Mouse (Mus musculus): Measurements from ENCODE around the gene Tufm. TPM values are rescaled to one million over a fixed set of nuclear protein-coding genes. Genes with fewer than 3 reads are reported as not detected.

The Tufm gene
- polyA plus RNA-seq, 1 experiment from 2014 or later, result 158 TPM

DNA sequence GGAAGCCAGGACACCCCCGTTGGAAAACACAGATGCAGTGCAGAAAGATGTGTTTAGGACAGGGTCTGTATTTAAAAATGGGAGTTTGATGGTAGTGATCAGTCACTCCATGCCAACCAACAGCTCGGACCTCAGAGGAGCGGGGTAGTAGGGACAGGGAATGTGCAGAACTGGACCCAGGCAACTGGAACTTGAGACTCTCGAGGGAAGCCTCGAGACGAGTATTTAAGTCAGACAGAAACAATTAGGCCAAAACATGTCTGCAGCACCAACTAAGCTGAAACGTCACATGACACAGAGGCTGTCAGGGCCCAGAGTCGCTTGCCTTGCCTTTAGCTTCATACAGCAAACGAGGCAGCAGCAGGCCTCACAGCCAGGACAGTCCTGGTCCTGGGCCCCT lies 21.0 kb upstream of the Tufm start:
- no peak overlapping the region for H3K4me3 ChIP-seq (ENCODE audit: low read depth, low read length)
- no peaks in the 10 kb centered on the region for H3K9me3 ChIP-seq (replicated peaks; ENCODE audit: control insufficient read depth, low read length)
- 55% methylated on average over 9 of the region's 9 CpGs for WGBS
- no peak overlapping the region for H3K4me2 ChIP-seq (ENCODE audit: low read depth, low read length)
- no peak overlapping the region for H3K27ac ChIP-seq (replicated peaks; ENCODE audit: low read depth, low read length)
- no peaks in the 10 kb centered on the region for H3K27me3 ChIP-seq (ENCODE audit: control insufficient read depth, insufficient read depth, low read length)
- H3K4me1 ChIP-seq (ENCODE audit: control insufficient read depth, insufficient read depth, low read length), result no peaks in the 10 kb centered on the region; the same call in 1 of the 2 replicates
- DNase-seq (ENCODE audit: low spot score) (no peak), ATAC-seq (replicated peaks; ENCODE audit: insufficient number of reproducible peaks, low FRiP score, low TSS enrichment, low read depth) (no peak)
- peaks cover 3% of the 10 kb centered on the region; the same call in 1 of the 2 replicates for H3K36me3 ChIP-seq (replicated peaks; ENCODE audit: control insufficient read depth, insufficient read depth, low read depth, low read length)
- 0 out of 2 replicates have a peak overlapping the region, but pooled peaks have one; percentile 9 for H3K9ac ChIP-seq (replicated peaks; ENCODE audit: low read length)

DNA sequence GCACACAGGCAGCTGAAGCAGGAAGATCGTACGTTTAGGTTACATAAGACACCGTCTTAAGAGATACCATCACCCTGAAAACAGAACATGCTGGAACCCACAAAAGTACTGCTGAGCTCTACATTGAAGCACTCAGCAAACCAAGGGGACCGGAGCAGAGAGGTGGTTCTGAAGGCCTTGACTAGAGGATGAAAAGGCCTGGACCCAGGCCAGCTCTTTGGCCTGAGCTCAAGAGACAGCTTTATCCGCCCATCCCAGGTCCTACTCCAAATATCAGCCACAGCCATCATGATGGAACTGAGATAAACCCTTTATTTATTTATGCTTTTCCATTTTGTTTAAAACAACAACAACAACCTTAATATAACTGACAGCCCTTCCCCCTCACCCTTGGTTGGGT lies 20.5 kb upstream of the Tufm start:
- 93% methylated on average over 5 of the region's 5 CpGs for WGBS
- no peak overlapping the region for H3K27ac ChIP-seq (replicated peaks; ENCODE audit: low read depth, low read length)

DNA sequence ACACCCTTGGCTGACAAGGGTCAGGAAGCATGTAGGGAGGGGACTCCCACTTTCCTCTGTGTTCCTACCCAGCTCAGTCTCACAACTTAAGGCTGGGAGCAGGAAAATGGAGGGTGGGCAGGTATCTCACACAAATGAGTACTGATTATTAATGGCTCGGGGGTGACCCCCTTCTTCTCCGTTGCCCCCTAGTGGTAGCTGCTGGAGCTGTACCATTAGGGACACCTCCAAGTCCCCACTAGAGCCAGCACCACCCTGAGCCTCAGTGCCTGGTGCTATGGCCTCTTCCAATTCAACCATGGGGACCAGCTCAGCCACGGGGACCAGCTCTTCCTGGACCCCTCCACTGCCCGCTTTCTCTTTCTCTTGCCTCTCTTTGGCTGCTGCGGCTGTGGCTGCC lies 19.9 kb upstream of the Tufm start:
- H3K4me1 ChIP-seq (ENCODE audit: control insufficient read depth, insufficient read depth, low read length), result no peaks in the 10 kb centered on the region; the same call in 1 of the 2 replicates
- H3K9ac ChIP-seq (replicated peaks; ENCODE audit: low read length), result no peak overlapping the region
- H3K9me3 ChIP-seq (replicated peaks; ENCODE audit: control insufficient read depth, low read length), result no peaks in the 10 kb centered on the region
- no peaks in the 10 kb centered on the region for H3K27me3 ChIP-seq (ENCODE audit: control insufficient read depth, insufficient read depth, low read length)
- WGBS, result 65% methylated on average over 5 of the region's 5 CpGs
- H3K4me2 ChIP-seq (ENCODE audit: low read depth, low read length), result no peak overlapping the region
- ATAC-seq (replicated peaks; ENCODE audit: insufficient number of reproducible peaks, low FRiP score, low TSS enrichment, low read depth), result no peak
- H3K36me3 ChIP-seq (replicated peaks; ENCODE audit: control insufficient read depth, insufficient read depth, low read depth, low read length), result peaks cover 3% of the 10 kb centered on the region; the same call in 1 of the 2 replicates
- H3K27ac ChIP-seq (replicated peaks; ENCODE audit: low read depth, low read length), result no peak overlapping the region
- DNase-seq (ENCODE audit: low spot score), result peak; percentile 44
- no peak overlapping the region for H3K4me3 ChIP-seq (ENCODE audit: low read depth, low read length)

More for the DNA sequence above, 20.5 kb upstream of the Tufm start:
- Histone ChIP-seq H3K9ac (replicated peaks; ENCODE audit: low read length) (no peak overlapping the region), H3K27me3 (ENCODE audit: control insufficient read depth, insufficient read depth, low read length) (no peaks in the 10 kb centered on the region), H3K4me2 (ENCODE audit: low read depth, low read length) (no peak overlapping the region), H3K36me3 (replicated peaks; ENCODE audit: control insufficient read depth, insufficient read depth, low read depth, low read length) (peaks cover 3% of the 10 kb centered on the region; the same call in 1 of the 2 replicates), H3K4me3 (ENCODE audit: low read depth, low read length) (no peak overlapping the region), H3K4me1 (ENCODE audit: control insufficient read depth, insufficient read depth, low read length) (no peaks in the 10 kb centered on the region; the same call in 1 of the 2 replicates), H3K9me3 (replicated peaks; ENCODE audit: control insufficient read depth, low read length) (no peaks in the 10 kb centered on the region)
- ATAC-seq (replicated peaks; ENCODE audit: insufficient number of reproducible peaks, low FRiP score, low TSS enrichment, low read depth) (no peak), DNase-seq (ENCODE audit: low spot score) (no peak)

DNA sequence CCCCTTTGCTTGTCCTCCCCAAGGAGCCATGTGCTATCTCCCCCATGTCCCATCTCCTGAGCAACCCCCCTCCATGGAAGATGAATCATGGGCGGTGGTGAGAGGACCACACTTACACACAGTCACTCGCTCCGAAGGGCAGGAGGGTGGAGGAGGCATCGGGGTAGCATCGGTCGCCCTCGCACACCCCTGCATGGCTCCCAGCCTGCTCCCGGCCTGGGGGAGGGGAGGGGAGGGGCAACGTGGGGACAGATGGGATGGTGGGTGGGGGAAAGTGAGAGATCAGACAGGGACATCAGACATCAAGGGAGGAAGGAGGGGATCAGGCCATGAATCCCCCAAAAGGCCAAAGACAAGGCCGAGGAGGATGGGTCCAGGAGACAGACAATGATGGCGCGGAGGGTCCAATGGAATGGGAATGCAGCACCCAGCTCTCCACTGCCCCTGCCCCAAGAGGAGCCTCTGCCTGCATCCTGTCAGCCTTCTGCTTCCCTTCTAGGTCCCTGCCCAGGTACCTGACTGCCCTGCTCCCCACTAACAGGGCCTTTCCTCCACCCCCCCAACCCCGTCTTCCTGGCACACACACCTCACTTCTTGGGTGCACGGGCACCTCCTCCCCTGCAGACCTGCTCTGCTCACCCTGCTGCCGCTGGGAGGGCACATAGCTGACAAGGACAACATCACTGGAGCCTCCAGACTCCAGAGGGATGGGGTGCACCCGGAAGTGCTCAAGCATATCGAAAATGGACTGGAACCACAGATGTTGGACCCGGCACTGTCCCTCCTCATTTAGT lies 19.1 kb upstream of the Tufm start:
- no peak for ATAC-seq (replicated peaks; ENCODE audit: insufficient number of reproducible peaks, low FRiP score, low TSS enrichment, low read depth)
- Histone ChIP-seq H3K9ac (replicated peaks; ENCODE audit: low read length) (no peak overlapping the region), H3K4me3 (ENCODE audit: low read depth, low read length) (no peak overlapping the region), H3K9me3 (replicated peaks; ENCODE audit: control insufficient read depth, low read length) (no peaks in the 10 kb centered on the region), H3K27me3 (ENCODE audit: control insufficient read depth, insufficient read depth, low read length) (no peaks in the 10 kb centered on the region), H3K27ac (replicated peaks; ENCODE audit: low read depth, low read length) (no peak overlapping the region), H3K4me2 (ENCODE audit: low read depth, low read length) (no peak overlapping the region), H3K4me1 (ENCODE audit: control insufficient read depth, insufficient read depth, low read length) (no peaks in the 10 kb centered on the region; the same call in 1 of the 2 replicates), H3K36me3 (replicated peaks; ENCODE audit: control insufficient read depth, insufficient read depth, low read depth, low read length) (peaks cover 3% of the 10 kb centered on the region; the same call in 1 of the 2 replicates)
- no peak for DNase-seq (ENCODE audit: low spot score)
- 91% methylated on average over 17 of the region's 18 CpGs for WGBS

DNA sequence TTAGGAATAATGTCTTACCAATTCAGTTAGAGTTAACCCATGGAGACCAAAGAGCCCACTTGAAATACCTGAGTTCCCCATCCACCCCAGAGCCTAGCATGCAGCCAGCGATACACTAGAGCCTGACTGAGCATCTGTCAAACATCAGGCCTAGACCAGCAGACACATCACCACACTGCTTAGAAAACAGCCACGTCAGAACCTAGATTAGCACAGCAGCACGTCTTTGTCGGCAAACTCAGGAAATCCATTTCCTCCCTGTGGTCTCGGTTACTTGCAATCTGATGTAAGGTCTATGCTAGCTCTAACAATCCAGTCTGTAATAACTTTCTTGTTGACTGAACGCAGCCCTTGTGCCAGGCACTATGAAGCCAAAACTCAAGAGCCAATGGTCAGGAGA lies 17.1 kb upstream of the Tufm start:
- no peaks in the 10 kb centered on the region for H3K27me3 ChIP-seq (ENCODE audit: control insufficient read depth, insufficient read depth, low read length)
- H3K36me3 ChIP-seq (replicated peaks; ENCODE audit: control insufficient read depth, insufficient read depth, low read depth, low read length), result peaks cover 3% of the 10 kb centered on the region; the same call in 1 of the 2 replicates
- H3K4me2 ChIP-seq (ENCODE audit: low read depth, low read length), result no peak overlapping the region
- ATAC-seq (replicated peaks; ENCODE audit: insufficient number of reproducible peaks, low FRiP score, low TSS enrichment, low read depth) (no peak), DNase-seq (ENCODE audit: low spot score) (no peak)
- 93% methylated on average over 6 of the region's 6 CpGs for WGBS
- H3K9me3 ChIP-seq (replicated peaks; ENCODE audit: control insufficient read depth, low read length), result no peaks in the 10 kb centered on the region
- no peak overlapping the region for H3K9ac ChIP-seq (replicated peaks; ENCODE audit: low read length)
- no peaks in the 10 kb centered on the region for H3K4me1 ChIP-seq (ENCODE audit: control insufficient read depth, insufficient read depth, low read length)
- no peak overlapping the region for H3K4me3 ChIP-seq (ENCODE audit: low read depth, low read length)
- no peak overlapping the region for H3K27ac ChIP-seq (replicated peaks; ENCODE audit: low read depth, low read length)

DNA sequence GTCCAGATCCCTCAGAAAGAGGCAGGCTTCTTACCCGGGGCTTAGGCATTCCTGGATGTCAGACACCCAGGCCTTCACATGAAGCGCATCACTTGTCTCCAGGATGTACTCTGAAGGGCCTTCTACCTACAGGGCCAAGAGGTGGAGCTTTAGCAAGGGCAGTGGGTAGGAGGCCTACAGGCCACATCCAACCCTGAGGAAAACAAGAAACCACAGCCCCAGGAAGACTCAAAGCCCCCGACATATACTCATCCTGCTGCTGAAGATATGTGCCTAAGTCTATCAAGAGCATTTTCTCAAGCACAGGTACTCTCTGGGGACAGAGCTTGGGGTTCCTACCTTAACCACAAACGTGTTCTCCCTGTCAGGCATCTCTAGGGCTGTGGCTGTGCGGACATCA lies 15.8 kb upstream of the Tufm start:
- no peak overlapping the region for H3K4me3 ChIP-seq (ENCODE audit: low read depth, low read length)
- DNase-seq (ENCODE audit: low spot score) (no peak), ATAC-seq (replicated peaks; ENCODE audit: insufficient number of reproducible peaks, low FRiP score, low TSS enrichment, low read depth) (no peak)
- H3K4me1 ChIP-seq (ENCODE audit: control insufficient read depth, insufficient read depth, low read length), result no peaks in the 10 kb centered on the region
- H3K27me3 ChIP-seq (ENCODE audit: control insufficient read depth, insufficient read depth, low read length), result no peaks in the 10 kb centered on the region
- no peak overlapping the region for H3K9ac ChIP-seq (replicated peaks; ENCODE audit: low read length)
- no peak overlapping the region for H3K4me2 ChIP-seq (ENCODE audit: low read depth, low read length)
- H3K36me3 ChIP-seq (replicated peaks; ENCODE audit: control insufficient read depth, insufficient read depth, low read depth, low read length), result peaks cover 3% of the 10 kb centered on the region; the same call in 1 of the 2 replicates
- no peak overlapping the region for H3K27ac ChIP-seq (replicated peaks; ENCODE audit: low read depth, low read length)
- 86% methylated on average over 5 of the region's 5 CpGs for WGBS
- no peaks in the 10 kb centered on the region for H3K9me3 ChIP-seq (replicated peaks; ENCODE audit: control insufficient read depth, low read length)

DNA sequence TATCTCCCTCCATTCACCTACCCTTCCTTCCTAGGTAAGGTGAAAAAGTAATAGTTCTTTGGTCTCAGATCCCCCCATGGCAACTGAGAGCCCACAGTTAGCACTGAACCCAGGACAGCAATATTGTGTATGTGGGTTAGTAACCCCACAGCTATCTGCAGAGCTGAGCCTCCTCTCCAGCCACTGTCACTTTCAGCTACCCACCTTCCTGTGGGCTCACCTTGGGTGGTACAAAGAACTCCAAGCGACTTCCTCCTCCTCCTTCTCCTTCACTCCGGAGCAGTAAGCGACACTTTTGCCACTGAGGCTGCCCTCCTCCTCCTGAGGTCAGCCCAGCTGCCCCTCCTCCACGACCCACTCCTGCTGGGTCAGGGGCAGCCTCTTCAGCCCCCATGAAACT lies 15.3 kb upstream of the Tufm start:
- Histone ChIP-seq H3K27ac (replicated peaks; ENCODE audit: low read depth, low read length) (no peak overlapping the region), H3K4me1 (ENCODE audit: control insufficient read depth, insufficient read depth, low read length) (no peaks in the 10 kb centered on the region), H3K4me2 (ENCODE audit: low read depth, low read length) (no peak overlapping the region), H3K4me3 (ENCODE audit: low read depth, low read length) (no peak overlapping the region), H3K9ac (replicated peaks; ENCODE audit: low read length) (no peak overlapping the region), H3K9me3 (replicated peaks; ENCODE audit: control insufficient read depth, low read length) (no peaks in the 10 kb centered on the region), H3K36me3 (replicated peaks; ENCODE audit: control insufficient read depth, insufficient read depth, low read depth, low read length) (peaks cover 3% of the 10 kb centered on the region; the same call in 1 of the 2 replicates), H3K27me3 (ENCODE audit: control insufficient read depth, insufficient read depth, low read length) (no peaks in the 10 kb centered on the region)
- DNase-seq (ENCODE audit: low spot score) (no peak), ATAC-seq (replicated peaks; ENCODE audit: insufficient number of reproducible peaks, low FRiP score, low TSS enrichment, low read depth) (no peak)
- WGBS, result 86% methylated on average over 4 of the region's 4 CpGs

DNA sequence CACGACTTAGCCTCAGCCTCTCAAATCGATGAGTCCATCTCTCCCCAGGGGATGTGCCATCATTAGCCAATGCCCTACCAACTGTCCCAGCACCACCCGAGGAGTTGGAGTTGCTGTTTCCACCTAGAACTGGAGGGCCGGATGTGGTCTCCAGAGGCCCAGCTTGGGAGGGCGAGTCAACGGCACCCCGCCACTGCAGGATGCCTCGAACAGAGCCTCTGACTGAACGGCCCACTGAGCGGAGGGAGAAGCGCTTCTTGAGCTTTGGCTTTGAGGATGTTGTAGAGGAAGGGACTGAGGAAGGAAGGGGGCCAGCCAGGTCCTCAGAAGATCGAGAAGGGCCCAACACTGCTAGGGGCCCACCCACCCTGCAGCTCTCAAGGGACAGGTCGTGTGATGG lies 14.9 kb upstream of the Tufm start:
- ATAC-seq (replicated peaks; ENCODE audit: insufficient number of reproducible peaks, low FRiP score, low TSS enrichment, low read depth), result no peak
- Histone ChIP-seq H3K27me3 (ENCODE audit: control insufficient read depth, insufficient read depth, low read length) (no peaks in the 10 kb centered on the region), H3K36me3 (replicated peaks; ENCODE audit: control insufficient read depth, insufficient read depth, low read depth, low read length) (peaks cover 3% of the 10 kb centered on the region; the same call in 1 of the 2 replicates), H3K27ac (replicated peaks; ENCODE audit: low read depth, low read length) (no peak overlapping the region), H3K9ac (replicated peaks; ENCODE audit: low read length) (no peak overlapping the region), H3K4me1 (ENCODE audit: control insufficient read depth, insufficient read depth, low read length) (no peaks in the 10 kb centered on the region), H3K9me3 (replicated peaks; ENCODE audit: control insufficient read depth, low read length) (no peaks in the 10 kb centered on the region), H3K4me2 (ENCODE audit: low read depth, low read length) (no peak overlapping the region), H3K4me3 (ENCODE audit: low read depth, low read length) (no peak overlapping the region)
- DNase-seq (ENCODE audit: low spot score), result no peak
- WGBS, result 89% methylated on average over 13 of the region's 13 CpGs

Data from embryonic facial prominence, embryonic 11.5 days (tissue).